Mouse (Mus musculus) liver, embryonic 14.5 days (tissue): ENCODE results near the gene Shank1. TPM values are rescaled to one million over a fixed set of nuclear protein-coding genes. Genes with fewer than 3 reads are reported as not detected.

Experiments used
- ATAC-seq: fragments of 200-750 bp; cut with Nextera tagmentation; 2 replicates; pipeline ENCODE4 v1.8.0; 2017; ENCODE audit warnings: moderate number of reproducible peaks, mild to moderate bottlenecking, moderate library complexity; ENCODE audit not compliant: insufficient read depth
- DNase-seq, 3 experiments: peaks; one replicate each; pipeline ENCODE4 v3.0.0-alpha.2; 2012 to 2013; ENCODE audit warnings: low read depth in 3 of 3, low spot score in 3 of 3
- H3K27ac ChIP-seq: fragments of 300-500 bp; sonication (generic); 2 replicates; pipeline ENCODE4 v1.5.1; 2014; ENCODE audit warnings: moderate library complexity, mild to moderate bottlenecking, control low read depth, inconsistent platforms
- H3K27me3 ChIP-seq: fragments of 300-500 bp; sonication (generic); 2 replicates; pipeline ENCODE4 v1.6.1; 2014; ENCODE audit warnings: mild to moderate bottlenecking, low read length, moderate library complexity; ENCODE audit not compliant: control insufficient read depth, insufficient read depth
- H3K36me3 ChIP-seq: fragments of 300-500 bp; sonication (generic); replicated peaks from 2 replicates; pipeline ENCODE4 v1.6.1; 2014; ENCODE audit warnings: low read depth; ENCODE audit not compliant: control insufficient read depth, insufficient read depth
- H3K4me1 ChIP-seq, 2 experiments: fragments of 200-500 bp in 1 of 2; fragments of 300-500 bp in 1 of 2; sonication (generic) in 1 of 2; replicated peaks; 2 replicates each; pipeline ENCODE4 v1.6.1; 2012 to 2014; ENCODE audit warnings: antibody characterized with exemption in 1 of 2, inconsistent platforms in 1 of 2, low read length in 1 of 2; ENCODE audit not compliant: control insufficient read depth in 2 of 2, insufficient read depth in 2 of 2
- H3K4me2 ChIP-seq: fragments of 300-500 bp; sonication (generic); 2 replicates; pipeline ENCODE4 v1.6.1; 2014; ENCODE audit warnings: low read depth, mild to moderate bottlenecking, control low read depth, moderate library complexity
- H3K4me3 ChIP-seq, 2 experiments: fragments of 200-500 bp in 1 of 2; fragments of 300-500 bp in 1 of 2; sonication (generic) in 1 of 2; 2 replicates each; pipeline ENCODE4 v1.5.1; 2012 to 2014; ENCODE audit warnings: low read depth in 2 of 2, low read length in 2 of 2, mild to moderate bottlenecking in 2 of 2, control low read depth in 1 of 2, inconsistent platforms in 1 of 2, moderate library complexity in 1 of 2; ENCODE audit not compliant: insufficient read depth in 1 of 2
- H3K9ac ChIP-seq: fragments of 300-500 bp; sonication (generic); replicated peaks from 2 replicates; pipeline ENCODE4 v1.6.1; 2014; ENCODE audit warnings: mild to moderate bottlenecking, control low read depth, moderate library complexity
- H3K9me3 ChIP-seq: fragments of 300-500 bp; sonication (generic); 2 replicates; pipeline ENCODE4 v1.6.1; 2016; ENCODE audit warnings: low read length, mixed read lengths; ENCODE audit not compliant: control insufficient read depth
- CTCF ChIP-seq: IDR thresholded peaks from 2 replicates; pipeline ENCODE4 v1.5.1; 2016; ENCODE audit warnings: antibody characterized with exemption, low read depth, control low read depth
- EP300 ChIP-seq: IDR thresholded peaks from 2 replicates; pipeline ENCODE4 v1.6.1; 2016; ENCODE audit warnings: antibody characterized with exemption, low read depth
- WGBS: fragments of 180-500 bp; shearing (Covaris S2); extraction: QIAGEN DNeasy Blood & Tissue Kit; methylation state at CpG from one replicate; pipeline ENCODE4 v1.1.7; 2014; ENCODE audit not compliant: insufficient replicate concordance; 5-methylcytosine and 5-hydroxymethylcytosine counted together
- polyA plus RNA-seq, 2 experiments: library from polyadenylated mRNA; depleted of rRNA in 1 of 2; stranded (reverse) in 1 of 2; unstranded in 1 of 2; fragments of >200 nt; fragmentation: Nextera tagmentation in 1 of 2; extraction: Ambion mirVana in 1 of 2; gene quantifications; 2 replicates each; pipeline versions ENCODE4 v1.2.1 to v1.2.3; 2012 to 2014

Gene Shank1
- polyA plus RNA-seq, 2 experiments, result 0.04 TPM; not detected in 1

- DNase-seq (no peak), ATAC-seq (no peak)
- no peaks in the 10 kb centered on the region for H3K27me3 ChIP-seq
- 6% methylated on average over 5 of the region's 5 CpGs for WGBS
- H3K9ac ChIP-seq, result no peak overlapping the region
- H3K27ac ChIP-seq, result no peak overlapping the region
- H3K9me3 ChIP-seq, result no peaks in the 10 kb centered on the region
- H3K4me1 ChIP-seq, result peaks cover 5 to 12% of the 10 kb centered on the region in 2 experiments; a peak in 2 of 4 replicates
- H3K4me2 ChIP-seq, result peak overlapping the region; percentile 53
- no peaks in the 10 kb centered on the region for H3K36me3 ChIP-seq
- TF ChIP-seq EP300 (no peak), CTCF (no peak)
- H3K4me3 ChIP-seq, result no peak overlapping the region; a peak in 1 of 4 replicates
These were observed 95.9 kb downstream of the Shank1 start for GRCm38 (mm10) chr7:44406015-44406355.

Other genes with a start within 250 kb of the Shank1 start
- gene Klk1b21, start 207.9 kb upstream of the Shank1 start, polyA plus RNA-seq (2012; rRNA removed), result not detected in 2 replicates
- gene Klk1b21, start 207.9 kb upstream of the Shank1 start, polyA plus RNA-seq (2014; fragmentation: Nextera tagmentation; extraction: Ambion mirVana), result not detected in 2 replicates
- not detected in 2 replicates for gene Klk1b22, start 197.6 kb upstream of the Shank1 start, polyA plus RNA-seq (2012; rRNA removed)
- not detected in 2 replicates for gene Klk1b22, start 197.6 kb upstream of the Shank1 start, polyA plus RNA-seq (2014; fragmentation: Nextera tagmentation; extraction: Ambion mirVana)
- gene Klk1b16, start 173.5 kb upstream of the Shank1 start, polyA plus RNA-seq (2012; rRNA removed), result not detected in 2 replicates
- gene Klk1b16, start 173.5 kb upstream of the Shank1 start, polyA plus RNA-seq (2014; fragmentation: Nextera tagmentation; extraction: Ambion mirVana), result not detected in 2 replicates
- gene Klk1b24, start 122.0 kb upstream of the Shank1 start, polyA plus RNA-seq (2012; rRNA removed), result 0.08 TPM in 1 of 2 replicates, not detected in the other
- not detected in 2 replicates for gene Klk1b24, start 122.0 kb upstream of the Shank1 start, polyA plus RNA-seq (2014; fragmentation: Nextera tagmentation; extraction: Ambion mirVana)
- gene Klk1b3, start 112.1 kb upstream of the Shank1 start, polyA plus RNA-seq (2012; rRNA removed), result not detected in 2 replicates
- gene Klk1b3, start 112.1 kb upstream of the Shank1 start, polyA plus RNA-seq (2014; fragmentation: Nextera tagmentation; extraction: Ambion mirVana), result not detected in 2 replicates
- 0.05 and 0.06 TPM in 2 replicates for gene Klk1b4, start 102.8 kb upstream of the Shank1 start, polyA plus RNA-seq (2012; rRNA removed)
- gene Klk1b4, start 102.8 kb upstream of the Shank1 start, polyA plus RNA-seq (2014; fragmentation: Nextera tagmentation; extraction: Ambion mirVana), result not detected in 2 replicates
- not detected in 2 replicates for gene Klk1b5, start 94.3 kb upstream of the Shank1 start, polyA plus RNA-seq (2012; rRNA removed)
- not detected in 2 replicates for gene Klk1b5, start 94.3 kb upstream of the Shank1 start, polyA plus RNA-seq (2014; fragmentation: Nextera tagmentation; extraction: Ambion mirVana)
- gene Klk1, start 84.9 kb upstream of the Shank1 start, polyA plus RNA-seq (2012; rRNA removed), result not detected in 2 replicates
- gene Klk1, start 84.9 kb upstream of the Shank1 start, polyA plus RNA-seq (2014; fragmentation: Nextera tagmentation; extraction: Ambion mirVana), result not detected in 2 replicates
- gene Gm36864, start 74.1 kb upstream of the Shank1 start, polyA plus RNA-seq (2012; rRNA removed), result not detected in 2 replicates
- gene Gm36864, start 74.1 kb upstream of the Shank1 start, polyA plus RNA-seq (2014; fragmentation: Nextera tagmentation; extraction: Ambion mirVana), result not detected in 2 replicates
- 0.97 and 1.3 TPM in 2 replicates for gene 1700028J19Rik, start 63.6 kb upstream of the Shank1 start, polyA plus RNA-seq (2012; rRNA removed)
- gene 1700028J19Rik, start 63.6 kb upstream of the Shank1 start, polyA plus RNA-seq (2014; fragmentation: Nextera tagmentation; extraction: Ambion mirVana), result 1.3 and 1.5 TPM in 2 replicates
- gene 2410002F23Rik, start 63.5 kb upstream of the Shank1 start, polyA plus RNA-seq (2012; rRNA removed), result 43.8 and 47.9 TPM in 2 replicates
- gene 2410002F23Rik, start 63.5 kb upstream of the Shank1 start, polyA plus RNA-seq (2014; fragmentation: Nextera tagmentation; extraction: Ambion mirVana), result 20.0 and 21.8 TPM in 2 replicates
- not detected in 2 replicates for gene Acp4, start 52.9 kb upstream of the Shank1 start, polyA plus RNA-seq (2012; rRNA removed)
- not detected in 2 replicates for gene Acp4, start 52.9 kb upstream of the Shank1 start, polyA plus RNA-seq (2014; fragmentation: Nextera tagmentation; extraction: Ambion mirVana)
- not detected in 2 replicates for gene Gm15517, start 48.8 kb upstream of the Shank1 start, polyA plus RNA-seq (2012; rRNA removed)
- not detected in 2 replicates for gene Gm15517, start 48.8 kb upstream of the Shank1 start, polyA plus RNA-seq (2014; fragmentation: Nextera tagmentation; extraction: Ambion mirVana)
- 0.34 and 0.38 TPM in 2 replicates for gene Clec11a, start 3.4 kb upstream of the Shank1 start, polyA plus RNA-seq (2012; rRNA removed)
- gene Clec11a, start 3.4 kb upstream of the Shank1 start, polyA plus RNA-seq (2014; fragmentation: Nextera tagmentation; extraction: Ambion mirVana), result 0.33 and 0.51 TPM in 2 replicates
- 0.02 and 0.06 TPM in 2 replicates for gene Syt3, start 73.8 kb downstream of the Shank1 start, polyA plus RNA-seq (2012; rRNA removed)
- gene Syt3, start 73.8 kb downstream of the Shank1 start, polyA plus RNA-seq (2014; fragmentation: Nextera tagmentation; extraction: Ambion mirVana), result 0.14 TPM in 1 of 2 replicates, not detected in the other
- gene 1700008O03Rik, start 75.6 kb downstream of the Shank1 start, polyA plus RNA-seq (2012; rRNA removed), result 0.06 and 0.12 TPM in 2 replicates
- gene 1700008O03Rik, start 75.6 kb downstream of the Shank1 start, polyA plus RNA-seq (2014; fragmentation: Nextera tagmentation; extraction: Ambion mirVana), result not detected in 2 replicates
- 0.02 and 0.30 TPM in 2 replicates for gene Lrrc4b, start 118.8 kb downstream of the Shank1 start, polyA plus RNA-seq (2012; rRNA removed)
- gene Lrrc4b, start 118.8 kb downstream of the Shank1 start, polyA plus RNA-seq (2014; fragmentation: Nextera tagmentation; extraction: Ambion mirVana), result not detected in 2 replicates
- gene Aspdh, start 155.1 kb downstream of the Shank1 start, polyA plus RNA-seq (2012; rRNA removed), result 10.2 and 14.7 TPM in 2 replicates
- 10.9 and 11.0 TPM in 2 replicates for gene Aspdh, start 155.1 kb downstream of the Shank1 start, polyA plus RNA-seq (2014; fragmentation: Nextera tagmentation; extraction: Ambion mirVana)
- gene Josd2, start 157.7 kb downstream of the Shank1 start, polyA plus RNA-seq (2012; rRNA removed), result 212 TPM in 2 replicates
- gene Josd2, start 157.7 kb downstream of the Shank1 start, polyA plus RNA-seq (2014; fragmentation: Nextera tagmentation; extraction: Ambion mirVana), result 155 and 164 TPM in 2 replicates
- 46.7 and 49.5 TPM in 2 replicates for gene Emc10, start 186.3 kb downstream of the Shank1 start, polyA plus RNA-seq (2012; rRNA removed)
- gene Emc10, start 186.3 kb downstream of the Shank1 start, polyA plus RNA-seq (2014; fragmentation: Nextera tagmentation; extraction: Ambion mirVana), result 41.7 and 49.3 TPM in 2 replicates
- gene Fam71e1, start 186.3 kb downstream of the Shank1 start, polyA plus RNA-seq (2012; rRNA removed), result 0.64 and 1.5 TPM in 2 replicates
- gene Fam71e1, start 186.3 kb downstream of the Shank1 start, polyA plus RNA-seq (2014; fragmentation: Nextera tagmentation; extraction: Ambion mirVana), result 0.48 and 1.6 TPM in 2 replicates
- not detected in 2 replicates for gene Mybpc2, start 214.4 kb downstream of the Shank1 start, polyA plus RNA-seq (2012; rRNA removed)
- gene Mybpc2, start 214.4 kb downstream of the Shank1 start, polyA plus RNA-seq (2014; fragmentation: Nextera tagmentation; extraction: Ambion mirVana), result not detected in 2 replicates
- gene Spib, start 221.8 kb downstream of the Shank1 start, polyA plus RNA-seq (2012; rRNA removed), result 0.15 and 0.16 TPM in 2 replicates
- gene Spib, start 221.8 kb downstream of the Shank1 start, polyA plus RNA-seq (2014; fragmentation: Nextera tagmentation; extraction: Ambion mirVana), result 0.11 TPM in 2 replicates
- 42.1 and 46.7 TPM in 2 replicates for gene Pold1, start 238.6 kb downstream of the Shank1 start, polyA plus RNA-seq (2012; rRNA removed)
- gene Pold1, start 238.6 kb downstream of the Shank1 start, polyA plus RNA-seq (2014; fragmentation: Nextera tagmentation; extraction: Ambion mirVana), result 37.5 and 40.2 TPM in 2 replicates
- 30.8 and 35.7 TPM in 2 replicates for gene Nr1h2, start 243.7 kb downstream of the Shank1 start, polyA plus RNA-seq (2012; rRNA removed)
- 38.1 and 41.4 TPM in 2 replicates for gene Nr1h2, start 243.7 kb downstream of the Shank1 start, polyA plus RNA-seq (2014; fragmentation: Nextera tagmentation; extraction: Ambion mirVana)